Mouse (Mus musculus) left cerebral cortex, postnatal 14 days (tissue): ENCODE data around the gene Cend1. TPM values are rescaled to one million over a fixed set of nuclear protein-coding genes. Genes with fewer than 3 reads are reported as not detected.
A peak's percentile ranks its signal among the peaks of the same experiment; 100 is the strongest.

Experiments used
- DNase-seq, 2 experiments: peaks; one replicate each; pipeline ENCODE4 v3.0.0; 2021 to 2022; ENCODE audit warnings: low spot score in 2 of 2, mixed read lengths in 1 of 2
- intact Hi-C: fragments of 180-260 bp; cut with DNase I; formaldehyde crosslinking; loops from one replicate; pipeline ENCODE4 v1.15.1; 2025
- long read RNA-seq, 2 experiments: library from polyadenylated mRNA; stranded (forward); transcript quantifications; one replicate each; pipeline ENCODE4 v2.0.0; 2021
- total RNA-seq, 2 experiments: library from RNA; stranded (reverse); gene quantifications; 2 replicates each; pipeline ENCODE4 v1.2.3; 2021

Cend1 gene
- 100 to 1,000 TPM; 338 to 362 TPM for total RNA-seq
- long read RNA-seq, experiment 1, transcript Cend1-202 (2 exons, 1,733 nt), result major isoform, 115 of 155 reads
- long read RNA-seq, experiment 1, transcript Cend1-203 (2 exons, 1,697 nt), result minor isoform, 22 of 155 reads
- long read RNA-seq, experiment 1, partial matches to known transcripts, result 0 of 155 reads
- long read RNA-seq, experiment 1, other reads (novel, unspliced or antisense), result 18 of 155 reads
- long read RNA-seq, experiment 2, transcript Cend1-202 (2 exons, 1,733 nt), result major isoform, 85 of 119 reads
- long read RNA-seq, experiment 2, transcript Cend1-203 (2 exons, 1,697 nt), result minor isoform, 19 of 119 reads
- long read RNA-seq, experiment 2, partial matches to known transcripts, result 14 of 119 reads
- long read RNA-seq, experiment 2, other reads (novel, unspliced or antisense), result 1 of 119 reads

- intact Hi-C loops, result no loop called here
- peak; percentile 89 to 90 for DNase-seq
Measured at GRCm38 (mm10) chr7:141429310-141429709, at the start of gene Cend1. Cend1 (minus strand) TSS chr7:141429491.

GRCm38 (mm10) chr7:141478270-141478748 is 49.0 kb upstream of the Cend1 start:
- intact Hi-C loops, result no loop called here
- no peak for DNase-seq

- intact Hi-C loops, result no loop called here
- DNase-seq, result no peak
Measured at GRCm38 (mm10) chr7:141477578-141478269, 48.4 kb upstream of the Cend1 start.

- DNase-seq, result no peak
- intact Hi-C loops, result no loop called here
Measured at GRCm38 (mm10) chr7:141476981-141477370, 47.7 kb upstream of the Cend1 start.

GRCm38 (mm10) chr7:141476226-141476980 is 47.1 kb upstream of the Cend1 start:
- intact Hi-C loops, result no loop called here
- DNase-seq, result peak; percentile 45 to 78

- intact Hi-C loops, result no loop called here
- no peak for DNase-seq
Measured at GRCm38 (mm10) chr7:141475805-141476158, 46.5 kb upstream of the Cend1 start.

- DNase-seq, result peak; percentile 80 to 84
- intact Hi-C loops, result no loop called here
Measured at GRCm38 (mm10) chr7:141475011-141475804, 45.9 kb upstream of the Cend1 start, which contains the start of the genes Polr2l and Tspan4. Polr2l (minus strand) TSS chr7:141475132. Tspan4 (plus strand) TSS chr7:141475240.

- intact Hi-C loops, result no loop called here
Measured at GRCm38 (mm10) chr7:141474160-141474559, 44.9 kb upstream of the Cend1 start.

GRCm38 (mm10) chr7:141472763-141473162 is 43.5 kb upstream of the Cend1 start:
- intact Hi-C loops, result no loop called here
- no peak for DNase-seq

More at GRCm38 (mm10) chr7:141474160-141474559, 44.9 kb upstream of the Cend1 start:
- no peak for DNase-seq

GRCm38 (mm10) chr7:141472226-141472625 is 42.9 kb upstream of the Cend1 start:
- DNase-seq, result no peak
- intact Hi-C loops, result no loop called here

- no peak for DNase-seq
- intact Hi-C loops, result no loop called here
Measured at GRCm38 (mm10) chr7:141471236-141471635, 41.9 kb upstream of the Cend1 start.

- DNase-seq, result no peak
- intact Hi-C loops, result no loop called here
Measured at GRCm38 (mm10) chr7:141470637-141470944, 41.3 kb upstream of the Cend1 start.

- DNase-seq, result no peak
- intact Hi-C loops, result no loop called here
Measured at GRCm38 (mm10) chr7:141469901-141470636, 40.8 kb upstream of the Cend1 start.

GRCm38 (mm10) chr7:141469352-141469751 is 40.1 kb upstream of the Cend1 start:
- no peak for DNase-seq
- intact Hi-C loops, result no loop called here

GRCm38 (mm10) chr7:141468522-141469211 is 39.4 kb upstream of the Cend1 start:
- DNase-seq, result peak; percentile 62 to 65
- intact Hi-C loops, result no loop called here

GRCm38 (mm10) chr7:141468164-141468521 is 38.9 kb upstream of the Cend1 start:
- intact Hi-C loops, result no loop called here
- DNase-seq, result no peak

GRCm38 (mm10) chr7:141467230-141468030 is 38.1 kb upstream of the Cend1 start, which contains the start of gene Cd151:
Cd151 (plus strand) TSS chr7:141467392.
- intact Hi-C loops, result no loop called here
- DNase-seq, result peak; percentile 59 to 60
